21 mouse cellular contexts compared by ENCODE assay signal in the genomic region with DNA sequence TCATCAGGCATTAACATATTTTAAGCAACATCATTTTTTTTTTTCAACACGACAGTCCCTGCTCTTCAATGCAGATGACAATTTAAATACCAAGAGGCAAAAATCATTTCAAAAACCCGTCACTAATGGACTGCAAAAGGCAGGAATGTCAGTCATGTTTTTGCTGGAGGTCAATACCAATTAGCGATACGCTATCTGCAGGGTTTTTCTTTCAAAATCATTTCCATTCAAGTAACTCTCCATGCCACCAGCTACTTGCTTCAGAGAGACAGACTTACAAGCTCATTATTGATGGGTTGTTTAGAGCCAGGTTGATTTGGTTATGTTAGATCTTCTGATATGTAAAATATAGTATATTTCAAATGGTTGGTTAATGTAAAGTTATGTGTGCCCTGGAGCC.
"Had no signal": no experiment of that assay in that cellular context is flagged by ENCODE, and none has a peak within 500 bp of the region (broad histone marks: within the 10 kb centered on the region; RNA-seq: fewer than 3 reads in every experiment).

No protein-coding gene starts in this region.

- H3K36me3 ChIP-seq: heart, embryonic 13.5 days; heart, embryonic 15.5 days; hindbrain, embryonic 15.5 days; kidney, embryonic 15.5 days; limb, embryonic 13.5 days; limb, embryonic 15.5 days had no signal

- H3K4me3 ChIP-seq: heart, adult 2 months; heart, embryonic 13.5 days; heart, embryonic 15.5 days; hindbrain, embryonic 15.5 days; kidney, embryonic 15.5 days; limb, embryonic 13.5 days; limb, embryonic 15.5 days had no signal

- H3K27ac ChIP-seq: heart, adult 2 months; heart, embryonic 13.5 days; heart, embryonic 15.5 days; hindbrain, embryonic 15.5 days; hindbrain, postnatal 0 days; kidney, embryonic 15.5 days; kidney, postnatal 0 days; limb, embryonic 13.5 days; limb, embryonic 15.5 days had no signal

- H3K9me3 ChIP-seq: heart, embryonic 13.5 days; heart, embryonic 15.5 days; hindbrain, embryonic 15.5 days; kidney, embryonic 15.5 days; limb, embryonic 13.5 days; limb, embryonic 15.5 days had no signal

- H3K27me3 ChIP-seq: hindbrain, embryonic 15.5 days; kidney, embryonic 15.5 days; limb, embryonic 13.5 days; limb, embryonic 15.5 days had no signal

- DNase-seq: gastrocnemius, postnatal 14 days; gastrocnemius, postnatal 36 days; heart, adult 11 months; heart, adult 2 months; heart, postnatal 14 days; heart, postnatal 36 days; kidney, adult 11 months; kidney, postnatal 14 days; layer of hippocampus, adult 9-11 months; layer of hippocampus, postnatal 36 days; left cerebral cortex, postnatal 4 days had no signal

- H3K4me2 ChIP-seq: heart, embryonic 11.5 days; heart, embryonic 13.5 days; heart, embryonic 15.5 days; hindbrain, embryonic 15.5 days; kidney, embryonic 15.5 days; limb, embryonic 13.5 days; limb, embryonic 15.5 days had no signal

- H3K9ac ChIP-seq: heart, embryonic 13.5 days; heart, embryonic 15.5 days; hindbrain, embryonic 15.5 days; kidney, embryonic 15.5 days; limb, embryonic 13.5 days; limb, embryonic 15.5 days had no signal

- ATAC-seq: hindbrain, postnatal 0 days; intestine, embryonic 16.5 days had no signal
